Mouse (Mus musculus) CH12.LX (cell line): Measurements from ENCODE around the gene Rps6ka4. TPM values are rescaled to one million over a fixed set of nuclear protein-coding genes. Genes with fewer than 3 reads are reported as not detected.

Source experiments
- DNase-seq: peaks from one replicate; pipeline ENCODE4 v3.0.0-alpha.2; 2013; ENCODE audit errors: extremely low read depth
- H3K27ac ChIP-seq: 2 replicates; pipeline ENCODE4 v1.5.1; 2012; ENCODE audit warnings: low read depth, mild to moderate bottlenecking, control low read depth, moderate library complexity; ENCODE audit not compliant: insufficient read depth
- H3K27me3 ChIP-seq: replicated peaks from 2 replicates; pipeline ENCODE3; 2012; ENCODE audit warnings: inconsistent platforms
- H3K36me3 ChIP-seq, 2 experiments: replicated peaks in 1 of 2; 2 replicates each; pipeline versions ENCODE3 to v1.6.1; 2012; ENCODE audit warnings: inconsistent platforms in 1 of 2, low read length in 1 of 2, mild to moderate bottlenecking in 1 of 2, mixed read lengths in 1 of 2, moderate library complexity in 1 of 2; ENCODE audit not compliant: control insufficient read depth in 1 of 2, insufficient read depth in 1 of 2
- H3K4me1 ChIP-seq, 2 experiments: 2 replicates each; pipeline ENCODE4 v1.6.1; 2012; ENCODE audit warnings: inconsistent platforms in 1 of 2, moderate library complexity in 1 of 2; ENCODE audit not compliant: insufficient read depth in 2 of 2, control insufficient read depth in 1 of 2
- H3K4me2 ChIP-seq: 2 replicates; pipeline ENCODE4 v1.6.1; 2012; ENCODE audit warnings: low read depth, mild to moderate bottlenecking, control low read depth; ENCODE audit not compliant: poor library complexity, insufficient read depth, severe bottlenecking
- H3K4me3 ChIP-seq, 3 experiments: fragments of 150-350 bp in 1 of 3; sonication (generic) in 1 of 3; replicated peaks in 1 of 3; 2 replicates each; pipeline versions ENCODE3 to v1.5.1; 2011 to 2012; ENCODE audit warnings: low read depth in 2 of 3, low read length in 2 of 3, mild to moderate bottlenecking in 2 of 3, moderate library complexity in 2 of 3, control low read depth in 1 of 3, improper control_type of control experiment in 1 of 3, inconsistent platforms in 1 of 3, mixed read lengths in 1 of 3; ENCODE audit not compliant: poor library complexity in 1 of 3
- H3K79me2 ChIP-seq: replicated peaks from 2 replicates; pipeline ENCODE4 v1.6.1; 2012; ENCODE audit warnings: mild to moderate bottlenecking, moderate library complexity; ENCODE audit not compliant: control insufficient read depth, poor library complexity, insufficient read depth, severe bottlenecking; ENCODE audit errors: extremely low read depth
- H3K9ac ChIP-seq: 2 replicates; pipeline ENCODE4 v1.6.1; 2012; ENCODE audit warnings: low read depth, mild to moderate bottlenecking, control low read depth, moderate library complexity; ENCODE audit not compliant: insufficient read depth
- H3K9me3 ChIP-seq: replicated peaks from 2 replicates; pipeline ENCODE3; 2012; ENCODE audit warnings: low read length, inconsistent platforms, mixed read lengths
- BHLHE40 ChIP-seq: IDR thresholded peaks from 2 replicates; pipeline ENCODE4 v1.6.1; 2011; ENCODE audit warnings: mild to moderate bottlenecking, low read depth, low read length, improper control_type of control experiment
- CHD2 ChIP-seq: IDR thresholded peaks from 2 replicates; pipeline ENCODE4 v1.6.1; 2011; ENCODE audit warnings: low read length, improper control_type of control experiment
- CTCF ChIP-seq, 2 experiments: IDR thresholded peaks in 1 of 2; conservative IDR thresholded peaks in 1 of 2; 2 replicates each; pipeline ENCODE4 v1.5.1; 2011 to 2012; ENCODE audit warnings: low read depth in 2 of 2, low read length in 2 of 2, improper control_type of control experiment in 1 of 2, inconsistent platforms in 1 of 2, mild to moderate bottlenecking in 1 of 2, moderate library complexity in 1 of 2
- E2F4 ChIP-seq: IDR thresholded peaks from 2 replicates; pipeline ENCODE4 v1.6.1; 2011; ENCODE audit warnings: low read depth, low read length, improper control_type of control experiment; ENCODE audit not compliant: insufficient replicate concordance
- ELF1 ChIP-seq: IDR thresholded peaks from 2 replicates; pipeline ENCODE4 v1.6.1; 2014; ENCODE audit warnings: low read depth, mild to moderate bottlenecking, inconsistent platforms, low read length, improper control_type of control experiment
- ETS1 ChIP-seq: conservative IDR thresholded peaks from 2 replicates; pipeline ENCODE4 v1.6.1; 2012; ENCODE audit warnings: low read depth, mild to moderate bottlenecking, inconsistent platforms, low read length, improper control_type of control experiment, moderate library complexity
- HCFC1 ChIP-seq: IDR thresholded peaks from 2 replicates; pipeline ENCODE4 v1.6.1; 2012; ENCODE audit warnings: low read depth, mild to moderate bottlenecking, inconsistent platforms, low read length, improper control_type of control experiment
- IRF4 ChIP-seq: IDR thresholded peaks from 2 replicates; pipeline ENCODE4 v1.6.1; 2014; ENCODE audit warnings: low read depth, mild to moderate bottlenecking, inconsistent platforms, low read length, improper control_type of control experiment
- JUN ChIP-seq: IDR thresholded peaks from 2 replicates; pipeline ENCODE4 v1.6.1; 2011; ENCODE audit warnings: low read depth, mild to moderate bottlenecking, low read length, improper control_type of control experiment, moderate library complexity; ENCODE audit not compliant: insufficient read depth
- KAT2A ChIP-seq: IDR thresholded peaks from 2 replicates; pipeline ENCODE4 v1.6.1; 2012; ENCODE audit warnings: low read length, improper control_type of control experiment, inconsistent platforms; ENCODE audit not compliant: insufficient replicate concordance
- MAFK ChIP-seq: IDR thresholded peaks from 2 replicates; pipeline ENCODE4 v1.6.1; 2011; ENCODE audit warnings: low read length, improper control_type of control experiment; ENCODE audit not compliant: insufficient replicate concordance
- MEF2A ChIP-seq: IDR thresholded peaks from 2 replicates; pipeline ENCODE4 v1.6.1; 2014; ENCODE audit warnings: low read depth, mild to moderate bottlenecking, inconsistent platforms, low read length, improper control_type of control experiment, borderline replicate concordance
- NELFE ChIP-seq: IDR thresholded peaks from 2 replicates; pipeline ENCODE4 v1.6.1; 2011; ENCODE audit warnings: low read depth, low read length, improper control_type of control experiment
- POLR2AphosphoS2 ChIP-seq: IDR thresholded peaks from 2 replicates; pipeline ENCODE4 v1.6.1; 2011; ENCODE audit warnings: low read depth, low read length, improper control_type of control experiment
- RAD21 ChIP-seq: IDR thresholded peaks from 2 replicates; pipeline ENCODE4 v1.6.1; 2011; ENCODE audit warnings: low read depth, mild to moderate bottlenecking, low read length, improper control_type of control experiment, moderate library complexity
- SMC3 ChIP-seq: IDR thresholded peaks from 2 replicates; pipeline ENCODE4 v1.6.1; 2011; ENCODE audit warnings: low read depth, low read length, improper control_type of control experiment
- UBTF ChIP-seq: IDR thresholded peaks from 2 replicates; pipeline ENCODE4 v1.6.1; 2012; ENCODE audit warnings: low read depth, mild to moderate bottlenecking, inconsistent platforms, low read length, improper control_type of control experiment, moderate library complexity
- ZKSCAN1 ChIP-seq: IDR thresholded peaks from 2 replicates; pipeline ENCODE4 v1.6.1; 2012; ENCODE audit warnings: low read depth, inconsistent platforms, low read length, improper control_type of control experiment, borderline replicate concordance
- ZMIZ1 ChIP-seq: IDR thresholded peaks from 2 replicates; pipeline ENCODE4 v1.6.1; 2012; ENCODE audit warnings: low read depth, mild to moderate bottlenecking, inconsistent platforms, low read length, improper control_type of control experiment
- ZNF384 ChIP-seq: IDR thresholded peaks from 2 replicates; pipeline ENCODE4 v1.6.1; 2012; ENCODE audit warnings: low read depth, low read length, improper control_type of control experiment, inconsistent platforms
- dilution Hi-C: fragments of 300-500 bp; cut with MboI; formaldehyde crosslinking; loops from 2 replicates; pipeline ENCODE4 v1.14.3; 2020; ENCODE audit warnings: low sequenced_read_pairs; ENCODE audit not compliant: extremely low pct_unique_long_range_greater_than_20kb, extremely low pct_ligation_motif_present
- in situ Hi-C: fragments of 300-500 bp; cut with MboI; formaldehyde crosslinking; loops from 3 replicates; pipeline ENCODE4 v1.14.3; 2019; ENCODE audit warnings: low sequenced_read_pairs, low pct_ligation_motif_present, low pct_unique_long_range_greater_than_20kb, mixed read lengths
- polyA plus RNA-seq: library from polyadenylated mRNA; unstranded; fragments of >175 nt; gene quantifications from 2 replicates; pipeline ENCODE4 v1.2.1, GENCODE M21; 2012; ENCODE audit warnings: low read depth; ENCODE audit not compliant: insufficient read length
- total RNA-seq, 2 experiments: library from RNA; depleted of rRNA; stranded (reverse); fragments of 300-350 nt in 1 of 2; fragments of >200 nt in 1 of 2; gene quantifications; 2 replicates each; pipeline ENCODE4 v1.2.3; 2012 to 2014

The Rps6ka4 gene
- total and polyA plus RNA-seq, 3 experiments, result 6.6 to 14.0 (median 7.8) TPM

- no peak for DNase-seq
- Histone ChIP-seq H3K27ac (no peak overlapping the region), H3K9me3 (no peaks in the 10 kb centered on the region), H3K27me3 (no peaks in the 10 kb centered on the region), H3K4me3 (no peak overlapping the region), H3K36me3 (peaks cover 94 to 97% of the 10 kb centered on the region in 2 experiments), H3K4me1 (peaks cover 16 to 39% of the 10 kb centered on the region in 2 experiments), H3K4me2 (no peak overlapping the region), H3K9ac (no peak overlapping the region), H3K79me2 (peaks cover 10% of the 10 kb centered on the region; the same call in 1 of the 2 replicates)
- in situ Hi-C loops, result no loop called here
- dilution Hi-C loops, result no loop called here
- TF ChIP-seq E2F4 (no peak), POLR2AphosphoS2 (no peak), CHD2 (no peak), IRF4 (no peak), HCFC1 (peak; percentile 73), MAFK (no peak), NELFE (no peak), ZMIZ1 (no peak), ZNF384 (no peak), KAT2A (0 out of 2 replicates have a peak, but pooled peaks have one; percentile 21)
These were observed 11.1 kb upstream of the Rps6ka4 start for GRCm38 (mm10) chr19:6851497-6851896.

GRCm38 (mm10) chr19:6849506-6850068 lies 9.2 kb upstream of the Rps6ka4 start:
- Histone ChIP-seq H3K9me3 (no peaks in the 10 kb centered on the region), H3K9ac (no peak overlapping the region), H3K4me1 (peaks cover 4 to 43% of the 10 kb centered on the region in 2 experiments; a peak in 3 of 4 replicates), H3K4me2 (no peak overlapping the region), H3K27me3 (no peaks in the 10 kb centered on the region), H3K36me3 (peaks cover 92 to 100% of the 10 kb centered on the region in 2 experiments), H3K4me3 (no peak overlapping the region), H3K79me2 (no peaks in the 10 kb centered on the region), H3K27ac (no peak overlapping the region)
- in situ Hi-C loops (no loop called here), dilution Hi-C loops (no loop called here)
- TF ChIP-seq RAD21 (no peak), MAFK (no peak), ZMIZ1 (no peak), CTCF (conservative IDR thresholded peaks at IDR 0.05 in 1 of 2, IDR thresholded peaks at IDR 0.05 in 1 of 2; ENCODE audit: low read depth in 2 of 2, low read length in 2 of 2) (no peak), UBTF (no peak), ELF1 (no peak), E2F4 (no peak), ETS1 (no peak), JUN (no peak), IRF4 (no peak), ZKSCAN1 (no peak), SMC3 (no peak), MEF2A (no peak), BHLHE40 (no peak)
- DNase-seq, result no peak
